Mouse (Mus musculus) G1E-ER4 (cell line): ENCODE measurements around the gene Ripor2. TPM values are rescaled to one million over a fixed set of nuclear protein-coding genes. Genes with fewer than 3 reads are reported as not detected.

ENCODE experiments used
- GATA1 ChIP-seq: IDR thresholded peaks from one replicate; pipeline ENCODE4 v1.8.0; 2012; ENCODE audit warnings: low read length, inconsistent platforms
- polyA plus RNA-seq: library from polyadenylated mRNA; stranded (reverse); fragments of >175 nt; gene quantifications from 2 replicates; pipeline ENCODE4 v1.2.3, GENCODE M21; 2012

The Ripor2 gene
- polyA plus RNA-seq, 1 experiment = not detected

DNA sequence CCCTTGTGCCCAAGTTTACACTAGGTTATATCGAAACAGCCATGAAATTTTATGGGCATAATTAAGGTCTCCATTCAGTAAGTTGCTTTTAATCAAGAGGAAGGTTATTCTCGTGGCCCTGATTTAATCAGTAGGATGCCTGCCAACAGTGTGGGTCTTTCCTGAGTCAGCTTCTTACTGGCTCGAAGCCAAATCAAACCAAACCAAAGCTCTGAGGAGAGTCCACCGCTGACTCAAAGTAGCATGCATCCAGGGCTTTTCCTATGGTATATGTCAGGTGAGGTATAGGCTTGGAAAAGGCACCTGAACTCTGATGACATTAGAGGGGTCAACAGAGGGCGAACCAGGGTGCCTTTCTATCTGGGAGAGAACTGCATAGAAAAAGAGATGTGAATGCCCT, 199.9 kb downstream of the Ripor2 start:
- TF ChIP-seq GATA1 = no peak

Other genes with a start within 250 kb of the Ripor2 start
- gene Armh2, start 159.0 kb downstream of the Ripor2 start, polyA plus RNA-seq = not detected in 2 replicates
- gene Gmnn, start 179.7 kb downstream of the Ripor2 start, polyA plus RNA-seq = 4.0 and 9.1 TPM in 2 replicates
- 61.9 and 79.6 TPM in 2 replicates for gene BC005537, start 219.5 kb downstream of the Ripor2 start, polyA plus RNA-seq
- gene Acot13, start 249.4 kb downstream of the Ripor2 start, polyA plus RNA-seq = 46.7 and 50.2 TPM in 2 replicates
- 49.8 and 53.5 TPM in 2 replicates for gene Tdp2, start 249.5 kb downstream of the Ripor2 start, polyA plus RNA-seq